Mouse (Mus musculus) ES-Bruce4 (cell line): ENCODE data around the gene Upb1.
"Not testable (repeated sequence)": the region's sequence is repeated elsewhere in the genome, so short reads cannot be mapped to it uniquely, and the experiment has no call there.

ENCODE experiments used
- EP300 ChIP-seq: IDR thresholded peaks from 2 replicates; pipeline ENCODE4 v1.6.1; 2011; ENCODE audit warnings: low read depth, low read length; ENCODE audit not compliant: insufficient read depth
- POLR2A ChIP-seq: IDR thresholded peaks from one replicate; pipeline ENCODE4 v1.8.1; 2011; ENCODE audit warnings: low read length; ENCODE audit not compliant: insufficient read depth

GRCm38 (mm10) chr10:75373655-75374351 is 27.1 kb upstream of the Upb1 start:
- TF ChIP-seq POLR2A, EP300: not testable (repeated sequence)
